Mouse (Mus musculus) right cerebral cortex, postnatal 4 days (tissue): Measurements from ENCODE around the gene Mettl8.

Experiments
- DNase-seq: peaks from one replicate; pipeline ENCODE4 v3.0.0-alpha.2; 2022

The Mettl8 gene

DNA sequence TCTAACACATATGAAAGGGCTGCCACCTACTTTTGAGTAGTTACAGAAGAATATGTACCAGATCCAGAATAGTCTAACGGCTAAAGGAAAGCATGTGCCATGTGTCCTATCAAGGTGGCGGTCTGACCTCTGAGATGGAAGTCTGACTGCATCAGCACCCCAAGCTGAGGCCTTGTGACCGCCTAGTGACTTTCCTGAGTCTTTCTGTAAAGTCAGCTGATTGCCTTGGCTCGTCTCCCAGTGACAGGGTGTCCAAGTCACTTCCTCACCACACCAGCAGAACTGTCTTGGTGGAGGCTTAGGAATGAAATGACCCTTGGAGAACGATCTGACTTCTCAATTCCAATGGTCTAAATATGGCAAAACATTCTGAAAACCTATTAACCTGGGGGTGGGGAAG, 77.1 kb downstream of the Mettl8 start:
- DNase-seq, result no peak

DNA sequence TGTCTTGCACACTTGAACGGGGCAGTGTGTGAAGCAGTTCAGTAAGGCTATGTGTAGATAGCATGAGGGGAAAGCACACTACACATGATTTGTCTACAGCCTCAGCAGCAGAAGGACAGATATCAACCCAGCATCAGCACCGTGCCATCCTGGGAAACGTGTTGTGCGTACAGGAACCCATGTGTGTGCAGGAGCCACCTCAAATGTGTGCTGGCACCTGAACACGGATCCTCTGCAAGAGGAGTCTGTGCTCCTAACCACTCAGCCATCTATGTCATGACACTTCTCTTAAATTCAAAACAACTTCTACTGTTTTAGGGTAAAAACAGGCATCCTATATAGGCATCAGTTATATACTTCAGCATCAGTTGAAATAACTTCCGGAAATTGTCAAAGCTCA, 80.6 kb downstream of the Mettl8 start:
- no peak for DNase-seq

DNA sequence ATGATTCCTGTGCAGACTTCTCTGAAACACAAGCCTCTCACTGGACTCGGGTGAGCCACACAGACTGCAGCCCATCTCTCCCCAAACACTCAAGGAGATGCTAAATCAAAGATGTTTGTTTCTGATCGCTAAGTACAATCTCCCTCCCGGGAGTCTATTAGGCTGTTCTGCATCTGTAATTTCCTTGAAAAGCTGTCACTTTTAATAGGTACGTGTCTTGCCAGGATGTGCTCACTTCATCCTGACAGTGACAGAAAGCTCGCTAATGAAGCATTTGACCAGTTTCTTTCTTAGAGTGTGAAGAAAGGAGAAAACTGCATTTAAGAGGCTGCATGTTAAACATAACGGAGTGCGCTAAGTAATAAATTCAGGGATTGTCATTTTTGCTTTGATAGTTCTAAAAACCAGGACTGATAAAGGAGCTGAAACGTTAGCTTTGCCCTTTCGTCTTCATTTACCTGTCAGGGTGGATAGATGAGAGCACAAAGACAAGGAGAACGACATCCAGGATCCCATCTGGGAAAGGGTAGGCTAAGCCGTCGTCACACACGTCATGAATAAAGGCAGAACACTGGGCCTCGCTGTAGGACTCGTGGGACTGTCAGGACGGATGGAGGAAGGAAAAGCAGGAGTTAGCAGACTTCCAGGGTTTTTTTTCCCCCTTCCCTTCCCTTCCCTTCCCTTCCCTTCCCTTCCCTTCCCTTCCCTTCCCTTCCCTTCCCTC, 82.4 kb downstream of the Mettl8 start:
- DNase-seq, result no peak

DNA sequence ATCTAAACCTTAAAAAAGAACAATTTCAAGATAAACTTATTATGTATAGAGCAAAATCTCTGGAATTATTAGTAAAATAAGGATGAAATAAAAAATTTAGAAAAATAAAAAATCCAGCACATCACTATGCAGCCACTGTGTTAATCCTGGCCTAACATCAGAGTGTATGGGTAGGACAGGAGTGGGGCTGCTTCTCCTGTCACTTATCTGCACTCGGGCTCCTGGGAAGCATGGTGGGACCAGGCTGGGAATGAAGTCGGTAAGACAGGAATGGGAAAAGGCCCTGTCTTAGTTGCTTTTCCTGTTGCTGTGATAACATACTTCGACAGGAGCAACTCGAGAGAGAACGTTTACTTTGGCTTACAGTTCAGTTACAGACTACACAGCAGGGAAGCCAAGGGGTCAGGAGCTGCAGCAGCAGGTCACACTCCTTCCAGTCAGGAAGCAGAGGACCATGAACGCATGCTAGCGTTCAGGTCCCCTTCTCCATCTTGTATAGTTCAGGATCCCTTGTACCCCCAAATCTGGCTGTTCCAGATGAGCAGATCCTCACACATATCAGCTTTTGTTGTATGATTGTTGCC, 85.1 kb downstream of the Mettl8 start:
- no peak for DNase-seq

DNA sequence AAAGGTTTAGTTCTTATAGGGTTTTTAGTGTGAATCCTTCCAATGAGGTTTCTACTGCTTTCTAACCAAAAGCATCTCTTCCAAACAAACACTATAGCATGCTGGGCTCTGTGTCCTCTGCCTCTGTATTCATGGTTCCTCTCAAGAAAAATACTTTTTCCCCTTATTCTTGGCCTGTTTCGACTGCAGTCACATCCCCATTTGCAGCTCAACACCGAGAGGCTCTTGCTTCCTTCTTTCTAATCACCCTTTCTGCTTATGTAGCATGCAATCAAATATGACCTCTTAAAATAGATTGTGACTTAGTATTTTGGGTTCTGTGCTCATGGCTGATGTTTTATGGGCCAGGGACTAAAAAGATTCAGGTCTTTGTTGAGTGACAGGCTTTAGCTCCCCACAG, 87.1 kb downstream of the Mettl8 start:
- DNase-seq, result no peak

DNA sequence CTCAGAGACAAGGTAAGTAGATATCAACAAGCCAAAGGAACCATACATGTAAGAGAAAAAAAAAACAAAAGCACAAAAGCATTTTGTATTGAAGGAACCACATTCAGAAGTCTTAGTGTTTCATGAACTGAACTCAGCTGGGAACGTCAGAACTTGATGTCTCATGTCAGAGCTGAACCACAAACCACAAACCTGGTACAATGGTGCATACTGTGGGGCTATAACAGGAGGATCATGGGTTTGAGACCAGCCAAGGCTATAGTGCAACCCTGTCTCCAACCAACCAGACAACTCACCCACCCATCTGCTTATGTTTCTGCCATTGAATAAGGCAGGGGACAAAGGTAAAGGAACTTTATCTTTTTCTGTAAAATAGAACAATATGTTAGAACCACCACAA, 88.2 kb downstream of the Mettl8 start:
- DNase-seq, result no peak

DNA sequence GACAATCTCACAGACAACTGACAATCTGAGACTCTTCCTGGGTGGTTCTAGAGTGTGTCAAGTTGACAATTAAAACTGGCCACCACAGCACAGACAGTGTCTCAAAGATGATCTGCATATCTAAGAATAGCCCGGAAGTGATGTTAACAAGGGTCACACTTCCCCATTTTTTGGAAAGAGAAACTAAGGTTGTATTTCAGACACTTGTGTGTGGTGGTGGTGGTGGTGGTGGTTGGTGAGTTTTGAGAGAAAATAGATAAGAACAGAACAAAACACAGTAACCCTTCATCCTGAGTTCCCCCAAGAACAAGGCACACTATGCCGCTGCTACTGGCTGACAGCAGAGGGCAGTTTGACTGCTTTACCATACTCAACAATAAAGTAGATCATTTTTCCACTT, 90.6 kb downstream of the Mettl8 start:
- no peak for DNase-seq

DNA sequence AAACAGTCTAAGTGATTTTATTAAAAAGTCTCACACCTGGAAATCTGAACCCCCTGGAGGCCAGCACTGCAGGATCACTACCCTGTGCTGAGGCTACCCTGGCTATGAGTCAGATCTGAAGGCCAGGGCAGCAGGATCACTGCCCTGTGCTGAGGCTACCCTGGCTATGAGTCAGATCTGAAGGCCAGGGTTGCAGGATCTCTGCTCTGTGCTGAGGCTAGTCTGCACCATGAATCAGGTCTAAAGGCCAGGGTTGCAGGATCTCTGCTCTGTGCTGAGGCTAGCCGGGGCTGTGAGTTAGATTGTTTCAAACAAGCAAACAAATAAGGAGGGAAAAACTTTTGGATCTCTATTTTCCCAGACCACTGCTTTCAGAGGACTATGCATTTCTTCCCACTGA, 92.5 kb downstream of the Mettl8 start:
- no peak for DNase-seq

DNA sequence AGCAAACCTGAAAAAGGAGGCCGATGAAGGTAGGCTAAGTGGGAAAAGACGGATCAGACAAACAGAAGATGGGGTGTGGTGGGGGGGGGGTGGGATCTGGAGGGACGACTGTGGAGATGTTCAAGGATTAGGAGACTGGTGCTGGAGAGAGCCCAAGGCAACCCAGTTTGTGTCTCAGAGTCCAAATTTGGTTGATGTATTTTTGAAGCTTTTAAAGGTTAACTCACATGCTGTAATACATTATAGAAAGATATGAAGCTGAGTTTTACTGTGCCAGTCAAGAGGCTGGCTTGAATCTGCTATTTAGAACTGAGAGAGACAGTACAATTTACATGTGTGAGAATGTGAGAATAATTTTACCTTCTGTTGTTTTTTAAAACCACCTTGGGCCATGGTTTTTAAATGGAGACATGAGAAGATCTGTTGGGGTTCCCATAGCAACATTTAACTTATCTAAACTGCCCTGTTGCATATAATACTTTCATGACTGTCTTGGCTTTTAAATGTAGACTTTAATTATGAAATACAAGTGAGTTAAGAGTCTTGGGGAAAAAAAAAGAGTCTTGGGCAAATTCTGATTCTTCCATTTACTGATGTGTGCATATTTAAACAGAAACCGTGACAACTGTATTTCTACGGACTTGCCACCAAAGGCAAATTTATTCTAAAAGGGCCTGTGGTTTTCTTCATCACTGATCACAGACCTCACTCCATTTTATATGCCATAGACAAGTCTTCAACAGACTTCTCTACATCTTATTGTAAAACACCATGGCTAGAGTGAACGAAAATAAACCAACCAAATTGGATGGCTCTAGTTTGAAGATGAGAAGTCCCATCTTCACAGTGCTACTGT, 94.1 kb downstream of the Mettl8 start:
- DNase-seq, result no peak

DNA sequence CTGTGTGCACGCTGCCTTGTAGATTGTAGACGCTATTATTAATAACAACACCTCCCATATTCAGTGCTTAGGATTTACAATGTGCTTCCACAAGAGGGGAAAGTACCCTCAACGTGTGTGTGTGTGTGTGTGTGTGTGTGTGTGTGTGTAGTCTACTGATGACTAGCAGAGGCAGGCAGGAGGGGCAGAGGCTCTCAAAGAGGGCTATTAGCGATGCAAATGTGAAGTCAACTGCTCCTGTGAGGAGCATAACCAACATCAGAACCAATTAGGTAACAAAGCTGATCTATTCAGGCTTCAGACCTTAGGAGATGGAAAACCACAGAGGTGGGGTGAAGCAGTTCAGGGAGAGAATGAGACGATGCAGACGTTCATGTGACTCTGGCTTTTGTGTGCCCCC, 95.3 kb downstream of the Mettl8 start:
- DNase-seq, result no peak

DNA sequence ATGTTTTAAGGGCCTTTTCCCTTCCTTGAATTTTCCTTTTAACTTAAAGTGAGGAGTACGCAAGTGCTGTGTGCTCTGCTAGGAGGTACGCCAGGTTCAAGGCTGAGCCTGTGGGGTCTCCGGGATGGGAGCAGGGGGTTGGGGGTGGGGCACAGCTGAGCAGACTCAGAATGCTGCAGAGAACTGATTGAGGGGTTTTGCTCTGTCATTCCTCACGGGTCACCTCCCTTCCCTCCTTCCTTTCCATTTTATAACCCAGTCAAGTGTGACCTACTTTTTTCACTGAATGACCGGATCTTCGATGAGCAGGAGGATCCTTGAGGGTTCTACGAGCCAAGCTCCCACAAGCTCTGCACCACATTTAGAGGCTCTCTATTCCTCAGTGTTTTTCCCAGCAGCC, 96.0 kb downstream of the Mettl8 start:
- DNase-seq, result no peak

DNA sequence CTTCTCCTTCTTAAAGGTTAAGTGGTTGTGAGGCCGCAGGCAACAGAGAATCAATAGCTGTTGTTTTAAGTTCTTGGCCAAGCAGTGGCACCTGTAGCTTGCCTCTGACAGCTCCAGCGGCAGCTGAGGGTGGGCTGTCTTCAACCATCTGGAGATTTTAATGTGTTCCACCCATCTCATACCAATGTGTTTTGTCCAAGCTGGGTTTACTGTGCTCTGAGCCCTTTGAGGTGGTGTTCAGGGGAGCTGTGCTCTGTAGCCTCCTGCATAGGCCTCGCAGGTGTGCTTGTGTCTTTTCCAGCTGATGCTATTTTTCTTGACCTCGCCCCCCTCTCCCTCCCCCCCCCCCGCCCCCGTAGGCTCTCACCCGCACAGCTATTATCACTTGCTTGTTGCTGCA, 96.8 kb downstream of the Mettl8 start:
- no peak for DNase-seq

DNA sequence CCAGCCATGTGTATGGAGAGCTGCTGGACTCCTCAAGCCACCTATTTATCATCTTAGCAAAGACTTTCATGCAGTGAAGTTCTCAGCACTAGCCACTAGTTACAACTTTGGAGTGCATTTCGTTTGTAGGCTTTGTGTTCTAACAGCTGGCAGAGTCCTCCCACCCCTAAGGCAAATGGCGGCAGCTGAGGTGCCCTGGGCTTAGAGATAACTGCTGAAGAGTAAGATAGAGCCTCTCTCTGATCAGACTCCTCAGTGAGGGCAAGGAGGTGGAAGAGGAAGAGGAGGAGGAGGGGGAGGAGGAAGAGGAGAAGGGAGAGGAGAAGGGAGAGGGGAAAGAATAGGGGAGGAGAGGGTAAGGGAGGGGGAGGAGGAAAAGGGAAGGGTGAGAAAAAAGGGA, 101.8 kb downstream of the Mettl8 start:
- no peak for DNase-seq

DNA sequence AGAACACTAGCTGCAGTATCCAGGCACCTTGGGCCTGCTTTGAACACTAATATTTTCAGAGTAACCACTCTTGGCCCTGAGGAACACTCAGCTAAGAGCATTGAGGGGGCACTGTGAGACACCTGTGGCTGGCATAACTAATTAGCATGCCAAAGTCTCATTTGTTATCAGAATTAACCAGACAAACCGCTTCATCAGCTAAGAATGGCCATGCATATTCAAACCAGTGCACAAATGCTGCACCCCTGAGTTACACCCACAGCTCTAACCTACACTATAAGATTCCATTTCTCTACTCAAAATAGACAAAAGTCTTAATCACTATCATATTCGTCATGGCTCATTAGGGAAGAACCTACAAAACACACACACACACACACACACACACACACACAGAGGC, 103.4 kb downstream of the Mettl8 start:
- DNase-seq, result no peak

DNA sequence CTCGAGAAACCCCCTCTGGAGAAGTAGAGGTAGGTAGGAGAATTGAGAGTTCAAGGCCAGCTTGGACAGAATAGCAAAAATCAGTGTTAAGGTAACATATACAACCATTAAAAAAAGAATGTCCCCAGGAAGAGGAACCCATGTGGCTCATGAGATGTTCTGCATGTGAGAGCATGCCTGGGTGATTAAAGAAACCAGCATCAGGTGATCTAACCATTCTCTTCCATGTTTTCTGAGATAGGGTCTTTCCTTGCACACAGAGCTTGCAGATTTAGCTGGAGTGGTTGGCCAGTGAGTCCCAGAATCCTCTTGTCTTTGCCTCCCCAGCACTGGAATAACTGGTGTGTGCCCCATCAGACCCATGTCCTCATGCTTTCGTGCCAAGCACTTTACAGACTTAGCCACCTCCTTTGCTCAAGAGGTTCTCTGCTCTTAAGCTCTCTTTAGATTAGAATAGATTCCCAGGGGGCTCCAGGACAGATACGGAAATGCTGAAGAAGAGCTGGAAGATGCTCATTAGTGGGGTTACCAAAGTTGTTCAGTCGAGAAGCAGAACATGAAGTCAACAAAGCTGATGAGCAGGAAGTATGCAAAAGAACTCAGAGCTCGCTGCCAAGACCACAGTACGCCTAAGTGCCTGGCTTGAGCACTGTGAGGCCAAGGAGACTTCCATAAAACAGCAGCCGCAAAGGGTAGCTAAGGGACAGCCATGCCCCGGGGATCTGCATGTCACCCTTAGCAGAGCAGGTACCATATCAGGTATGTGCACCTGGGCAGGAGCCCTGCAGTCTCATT, 110.7 kb downstream of the Mettl8 start:
- DNase-seq, result no peak

DNA sequence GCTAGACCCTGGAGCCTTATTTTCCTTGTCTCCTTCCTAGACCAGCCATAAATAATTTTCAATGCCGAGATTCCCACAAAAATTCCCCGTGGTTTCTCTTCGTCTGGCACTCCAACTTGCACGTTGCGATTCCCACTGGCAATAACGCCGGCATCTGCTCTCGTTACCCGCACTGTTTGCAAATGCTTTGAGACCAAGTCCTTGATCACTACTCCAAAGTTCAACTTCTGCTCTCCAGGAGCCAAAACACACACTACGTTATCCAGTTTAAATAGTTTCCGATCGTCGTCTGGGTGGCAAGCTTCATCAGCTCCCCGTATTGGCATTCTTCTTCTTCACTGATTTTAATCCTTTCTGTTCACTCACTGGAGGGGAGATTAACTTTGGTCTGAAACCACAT, 114.6 kb downstream of the Mettl8 start:
- DNase-seq, result no peak

DNA sequence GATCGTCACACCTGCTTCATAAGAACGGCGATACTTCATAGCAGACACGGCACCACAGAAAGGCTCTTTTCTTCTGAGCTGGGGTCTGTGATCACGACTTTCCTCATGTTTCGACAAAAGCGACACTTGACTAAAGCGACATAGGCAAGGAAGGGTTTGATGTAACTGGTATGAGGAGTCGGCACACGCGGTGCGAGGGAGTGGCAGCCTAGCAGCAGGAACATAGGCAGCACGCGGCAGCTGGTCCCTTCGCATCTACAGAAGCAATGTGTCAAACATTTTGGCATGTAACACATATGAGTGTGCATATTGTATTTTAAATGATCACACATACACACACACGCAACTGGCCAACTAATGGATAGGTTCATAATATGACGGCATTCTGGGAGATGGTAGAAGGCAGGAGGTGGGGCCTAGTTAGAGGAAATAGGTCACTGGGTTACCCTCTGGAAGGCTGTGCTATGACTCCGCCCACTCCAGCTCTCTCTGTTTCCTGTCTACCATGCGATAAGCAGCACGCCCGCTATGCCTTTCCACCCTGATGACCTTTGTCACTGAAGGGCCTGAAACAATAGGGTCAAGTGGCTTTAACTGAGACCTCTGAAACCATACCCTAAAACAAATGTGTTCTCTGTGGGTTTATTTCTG, 116.4 kb downstream of the Mettl8 start:
- DNase-seq, result no peak

DNA sequence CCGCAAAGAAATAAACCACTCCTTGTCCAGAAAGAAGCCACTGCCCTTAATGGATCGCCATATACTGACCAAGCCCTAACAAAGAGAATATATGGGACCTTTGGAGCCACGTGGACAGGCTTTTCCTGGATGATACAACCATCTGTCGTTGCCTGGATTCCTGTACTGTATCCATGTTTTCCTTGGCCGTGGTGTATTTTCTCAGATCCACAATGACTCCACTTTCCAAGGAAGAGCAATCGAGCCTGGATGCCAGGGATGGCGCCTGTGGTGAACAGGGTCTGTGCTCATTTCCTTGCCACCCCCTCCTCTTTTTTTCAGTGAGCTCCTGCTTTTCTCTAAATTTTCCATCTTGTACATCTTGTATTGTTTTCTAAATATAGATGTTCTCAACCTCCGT, 120.6 kb downstream of the Mettl8 start:
- no peak for DNase-seq

DNA sequence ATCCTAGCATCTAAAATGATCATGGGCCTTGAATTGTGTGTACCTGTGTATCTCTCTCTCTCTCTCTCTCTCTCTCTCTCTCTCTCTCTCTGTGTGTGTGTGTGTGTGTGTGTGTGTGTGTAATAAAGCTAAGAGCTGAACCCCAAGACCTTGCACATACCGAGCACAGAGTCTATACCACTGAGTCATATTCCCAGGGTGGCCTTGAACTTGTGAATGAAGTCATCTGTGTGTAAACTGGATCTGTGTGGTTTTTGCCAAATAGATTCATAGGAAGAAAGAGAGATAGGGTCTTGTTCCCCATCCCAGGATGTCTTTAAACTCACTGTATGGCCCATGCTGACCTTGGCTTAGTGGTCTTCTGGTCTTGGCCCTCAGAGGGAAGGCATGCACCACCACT, 121.9 kb downstream of the Mettl8 start:
- no peak for DNase-seq

DNA sequence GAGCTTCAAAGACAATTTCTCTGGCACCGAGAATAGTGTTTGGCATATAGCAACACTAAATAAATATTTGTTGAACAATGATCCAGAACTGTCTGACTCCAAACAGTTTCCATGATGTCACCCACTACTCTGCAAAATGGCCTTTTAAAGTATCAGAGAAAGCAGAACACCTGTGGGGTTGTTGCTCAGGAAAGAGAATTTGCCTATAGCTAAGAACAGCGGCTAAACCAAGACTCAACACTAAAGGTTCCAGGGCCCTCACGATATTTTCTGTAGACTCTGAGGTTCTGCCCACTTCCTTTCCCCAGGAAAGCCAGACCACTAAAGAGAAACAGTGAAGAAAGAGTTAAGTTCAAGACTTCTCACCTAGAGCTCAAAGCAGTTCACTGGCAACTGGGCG, 122.4 kb downstream of the Mettl8 start:
- no peak for DNase-seq

DNA sequence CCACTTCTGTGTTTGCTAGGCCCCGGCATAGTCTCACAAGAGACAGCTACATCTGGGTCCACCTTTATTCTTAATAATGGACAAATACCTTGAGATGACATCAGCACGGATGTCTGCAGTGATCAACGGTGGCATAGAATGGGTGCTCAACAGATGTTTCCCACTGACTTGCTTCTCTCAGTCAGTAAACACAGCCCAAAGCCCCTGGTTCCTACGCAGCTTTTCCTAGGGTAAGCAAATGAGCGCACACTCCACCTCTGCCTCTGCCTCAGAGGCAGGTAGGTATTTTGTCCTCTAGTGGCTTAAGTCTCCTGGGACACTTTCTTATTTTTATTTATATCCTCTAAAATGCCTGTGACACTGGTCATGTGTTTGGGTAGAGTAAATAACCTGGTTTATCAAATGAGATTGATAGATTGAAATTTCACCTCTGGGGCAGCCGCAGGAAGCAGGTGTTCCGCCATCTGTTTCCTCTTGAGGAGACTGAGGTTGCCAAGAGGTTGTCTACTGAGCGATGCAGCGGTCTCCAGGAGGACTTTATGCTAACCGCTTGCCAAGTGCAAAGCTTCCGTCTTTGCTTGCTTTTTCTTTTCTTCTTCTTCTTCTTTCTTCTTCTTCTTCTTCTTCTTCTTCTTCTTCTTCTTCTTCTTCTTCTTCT, 124.6 kb downstream of the Mettl8 start:
- no peak for DNase-seq

DNA sequence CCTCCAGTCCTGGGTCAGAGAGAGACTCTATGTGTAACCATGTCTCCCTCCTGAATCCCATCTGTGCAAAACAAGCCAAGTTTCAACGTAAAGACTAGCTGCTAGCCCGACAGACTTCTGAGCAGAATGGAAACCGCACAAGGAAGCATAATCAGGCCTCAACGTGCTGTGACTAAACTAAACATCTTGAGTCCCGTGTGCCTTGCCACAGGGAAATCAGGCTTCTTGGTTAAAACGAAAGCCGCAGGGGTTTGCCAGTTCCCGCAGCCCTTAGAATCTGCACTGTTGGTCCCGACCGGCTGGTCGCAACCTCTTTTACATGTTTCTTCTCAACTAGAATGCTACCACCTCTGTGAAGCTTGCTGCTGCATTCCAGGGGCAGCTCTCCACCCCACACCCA, 125.7 kb downstream of the Mettl8 start:
- DNase-seq, result no peak
